Mouse (Mus musculus): Measurements from ENCODE around the gene Gm20503.

DNA sequence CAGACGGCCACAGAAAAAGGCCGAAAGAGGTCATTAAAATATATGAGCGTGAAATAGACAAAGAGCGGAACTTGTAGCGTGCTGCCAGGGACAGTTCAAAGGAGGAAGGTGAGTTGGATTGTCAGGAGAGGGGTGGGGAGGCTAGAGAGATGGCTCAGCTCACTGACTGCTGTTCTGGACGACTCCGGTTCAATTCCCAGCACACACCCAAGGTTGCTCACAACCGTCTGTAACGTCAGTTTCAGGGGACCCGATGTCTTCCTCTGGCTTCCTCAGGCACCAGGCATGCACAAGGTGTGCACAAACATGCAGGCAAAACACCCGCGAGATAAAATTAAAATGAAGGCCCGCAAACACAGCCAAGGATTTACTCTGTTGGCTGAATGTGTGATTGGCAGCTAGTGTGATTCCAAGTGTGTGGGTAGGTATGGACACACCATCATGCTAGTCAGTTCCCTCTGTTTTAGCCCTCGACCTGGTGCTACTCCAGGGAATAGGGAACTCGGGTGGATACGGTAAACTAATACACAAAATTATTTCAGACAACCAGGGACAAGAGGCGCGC lies 32.9 kb downstream of the Gm20503 start:
- TF ChIP-seq CTCF (IDR thresholded peaks at IDR 0.05 in 2 of 3, conservative IDR thresholded peaks at IDR 0.05 in 1 of 3; ENCODE audit: control insufficient read depth in 1 of 3, insufficient read depth in 1 of 3, low read depth in 2 of 3, low read length in 3 of 3, poor library complexity in 1 of 3, severe bottlenecking in 1 of 3) (no peak), POLR2AphosphoS2 (IDR thresholded peaks at IDR 0.05; ENCODE audit: low read length) (no peak)
